10 mouse cellular contexts compared by ENCODE assay signal in the genomic region with DNA sequence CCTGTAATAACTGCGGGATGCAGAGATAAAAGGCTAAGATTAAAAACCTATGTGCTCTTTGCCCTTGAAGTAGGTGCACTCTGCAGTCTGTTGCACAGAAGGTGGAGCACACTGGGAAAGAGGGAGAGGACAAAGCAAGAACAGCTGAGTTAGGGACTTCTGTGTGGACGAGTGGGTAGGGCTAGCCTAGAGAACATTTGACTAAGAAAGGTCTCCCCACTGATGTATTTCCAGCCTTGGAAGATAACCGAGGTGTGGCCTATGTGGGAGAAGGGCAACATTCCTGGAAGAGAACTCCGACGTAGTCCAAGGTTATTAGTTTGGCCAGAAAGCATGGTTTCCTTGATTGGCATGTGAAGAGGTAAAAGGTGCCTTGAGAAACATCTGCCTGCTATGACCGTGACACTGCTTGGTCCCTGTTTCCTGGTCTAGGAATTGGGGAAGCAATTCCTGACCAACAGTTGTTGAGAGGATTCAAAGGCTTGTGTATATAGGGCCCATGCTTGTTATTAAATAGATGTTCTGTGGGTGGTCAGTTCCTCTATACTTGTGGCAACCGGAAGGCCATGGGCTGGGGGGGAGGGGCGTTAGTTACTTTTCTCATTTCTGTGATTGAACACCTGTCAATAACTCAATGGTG.
"Had no signal": no experiment of that assay in that cellular context is flagged by ENCODE, and none has a peak within 500 bp of the region (broad histone marks: within the 10 kb centered on the region; RNA-seq: fewer than 3 reads in every experiment).

No protein-coding gene starts in this region.

- H3K9ac ChIP-seq: liver, embryonic 15.5 days had no signal

- H3K4me3 ChIP-seq: liver, embryonic 15.5 days had no signal

- H3K4me1 ChIP-seq: liver, embryonic 15.5 days had no signal

- H3K9me3 ChIP-seq: liver, embryonic 15.5 days had no signal

- ATAC-seq: lung, postnatal 0 days had no signal

- H3K36me3 ChIP-seq: liver, embryonic 15.5 days had no signal

- H3K4me2 ChIP-seq: liver, embryonic 11.5 days; liver, embryonic 15.5 days had no signal

- H3K27ac ChIP-seq: kidney, postnatal 0 days; liver, embryonic 15.5 days had no signal

- DNase-seq: kidney, adult 11 months; kidney, adult 9 months; lung, adult 2 months; lung, postnatal 36 days; right cerebral cortex, postnatal 14 days; thymus, postnatal 36 days had no signal

- H3K27me3 ChIP-seq: liver, embryonic 15.5 days had no signal
